Mouse (Mus musculus): ENCODE data around the gene Lima1. TPM values are rescaled to one million over a fixed set of nuclear protein-coding genes. Genes with fewer than 3 reads are reported as not detected.
A peak's percentile ranks its signal among the peaks of the same experiment; 100 is the strongest.
"Not testable (repeated sequence)": the region's sequence is repeated elsewhere in the genome, so short reads cannot be mapped to it uniquely, and the experiment has no call there.

The Lima1 gene
- polyA plus RNA-seq, 1 experiment from 2014 or later = 30.9 TPM

DNA sequence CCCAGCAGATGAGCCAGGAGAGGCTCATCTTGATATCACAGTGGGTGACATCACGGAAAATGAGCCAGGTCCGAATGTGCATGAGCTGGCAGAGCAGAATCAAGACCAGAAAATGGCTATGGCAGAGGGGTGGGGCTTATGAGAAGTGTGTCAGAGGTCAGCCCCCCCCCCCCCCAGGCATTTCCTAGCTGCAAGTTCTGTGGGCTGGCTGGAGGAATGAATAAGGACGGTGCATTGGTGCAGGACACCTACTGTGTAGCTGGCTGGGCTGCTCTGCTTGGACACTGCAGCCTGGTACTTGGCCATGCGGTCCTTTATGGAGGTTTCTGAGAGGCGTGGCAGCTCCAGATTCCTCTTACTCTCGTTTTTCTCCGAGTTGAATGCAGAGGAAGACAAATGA is 69.1 kb downstream of the Lima1 start:
- DNase-seq (ENCODE audit: low spot score) = no peak

- no peak for DNase-seq (ENCODE audit: low spot score)
Observed at GRCm38 (mm10) chr15:99805673-99806072, 69.6 kb downstream of the Lima1 start.

- DNase-seq (ENCODE audit: low spot score) = peak; percentile 32
Observed at GRCm38 (mm10) chr15:99803186-99803644, 72.0 kb downstream of the Lima1 start.

DNA sequence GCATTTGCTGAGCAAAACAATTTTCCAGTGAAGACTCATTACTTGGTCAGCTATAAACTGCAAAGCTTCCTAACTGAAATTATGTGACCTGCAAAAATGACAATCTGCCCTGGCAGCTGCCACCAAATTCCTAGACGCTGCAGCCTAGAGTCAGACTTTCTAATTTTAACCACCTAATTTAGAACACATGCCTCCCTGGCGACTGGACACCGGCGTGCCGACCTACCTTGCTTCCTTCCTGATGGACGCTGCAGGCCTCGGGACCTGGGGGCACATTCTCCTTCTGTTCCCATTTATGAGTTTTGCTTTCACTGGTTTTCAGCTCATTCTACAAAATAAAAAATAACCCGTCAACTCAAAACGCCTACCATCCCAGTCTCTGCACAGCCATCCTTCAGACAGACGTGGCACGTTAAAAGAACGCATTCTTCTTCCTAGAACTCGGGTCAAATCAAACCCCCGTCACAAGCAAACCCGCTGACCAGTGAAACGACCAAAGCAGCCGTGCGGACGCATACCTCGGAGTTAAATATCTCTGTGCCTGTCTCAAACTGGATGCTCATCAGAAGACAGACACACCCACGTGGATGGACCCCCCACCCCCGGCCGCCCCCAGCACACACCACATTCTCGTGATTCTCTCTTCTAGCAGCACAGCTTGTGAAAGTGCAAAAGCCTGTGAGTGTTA is 73.2 kb downstream of the Lima1 start:
- no peak for DNase-seq (ENCODE audit: low spot score)

GRCm38 (mm10) chr15:99799706-99800105 is 75.5 kb downstream of the Lima1 start:
- no peak for DNase-seq (ENCODE audit: low spot score)

DNA sequence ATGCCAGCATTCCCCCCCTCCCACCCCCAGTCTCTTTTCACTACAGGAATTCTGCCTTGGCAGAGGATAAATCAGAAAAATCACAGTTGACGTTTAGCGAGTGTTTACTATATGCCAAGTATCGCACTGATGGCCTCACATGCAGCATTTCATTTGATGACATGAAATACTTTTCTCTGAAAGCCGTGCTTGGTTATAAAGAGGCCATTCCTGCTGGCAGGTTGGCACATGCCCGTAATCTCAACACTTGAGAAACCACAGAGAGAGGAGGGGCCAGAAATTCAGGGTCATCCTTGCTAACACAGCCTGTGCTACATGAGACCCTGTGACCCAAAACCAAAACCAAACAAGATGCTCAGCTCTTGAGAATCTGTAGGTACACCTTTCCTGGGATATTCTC is 77.4 kb downstream of the Lima1 start:
- no peak for DNase-seq (ENCODE audit: low spot score)

GRCm38 (mm10) chr15:99796735-99797134 is 78.5 kb downstream of the Lima1 start:
- no peak for DNase-seq (ENCODE audit: low spot score)

DNA sequence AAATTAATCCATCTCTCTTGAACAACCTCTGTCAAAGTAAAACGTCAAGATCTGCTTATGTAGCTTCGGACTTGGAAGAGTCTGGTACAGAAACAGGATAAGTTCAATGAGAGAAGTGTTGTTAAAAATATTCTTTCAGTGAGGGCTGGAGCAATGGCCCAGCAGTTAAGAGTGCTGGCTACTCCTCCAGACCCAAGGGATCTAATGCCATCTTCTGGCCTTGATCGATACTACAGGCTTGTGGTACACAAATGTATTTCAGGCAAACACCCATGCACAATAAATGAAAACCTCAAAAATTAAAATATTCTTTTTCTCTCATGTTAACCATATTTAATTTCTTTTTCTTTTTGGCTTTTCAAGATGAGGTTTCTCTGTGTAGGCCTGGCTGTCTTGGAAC is 79.2 kb downstream of the Lima1 start:
- no peak for DNase-seq (ENCODE audit: low spot score)

- DNase-seq (ENCODE audit: low spot score) = no peak
Observed at GRCm38 (mm10) chr15:99792221-99792815, 82.9 kb downstream of the Lima1 start.

DNA sequence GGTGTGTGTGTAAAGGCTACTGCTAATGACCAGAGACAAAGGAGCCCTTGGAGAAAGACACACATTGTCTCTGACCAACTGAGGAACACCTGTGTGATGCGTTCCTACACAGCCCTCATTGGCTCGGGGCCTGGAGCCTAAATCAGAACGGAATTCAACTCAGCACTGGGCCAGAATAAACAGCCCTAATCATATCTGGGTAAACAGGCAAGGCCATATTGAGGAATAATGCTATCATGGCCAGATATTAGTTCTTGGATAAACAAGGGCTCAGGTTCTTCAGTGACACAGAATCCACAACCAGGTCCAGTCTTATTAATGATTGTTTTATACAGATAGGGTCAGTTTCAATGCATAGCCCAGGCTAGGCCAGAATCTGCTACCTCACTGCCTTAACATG is 84.3 kb downstream of the Lima1 start:
- no peak for DNase-seq (ENCODE audit: low spot score)

GRCm38 (mm10) chr15:99790464-99790863 is 84.8 kb downstream of the Lima1 start:
- DNase-seq (ENCODE audit: low spot score) = no peak

DNA sequence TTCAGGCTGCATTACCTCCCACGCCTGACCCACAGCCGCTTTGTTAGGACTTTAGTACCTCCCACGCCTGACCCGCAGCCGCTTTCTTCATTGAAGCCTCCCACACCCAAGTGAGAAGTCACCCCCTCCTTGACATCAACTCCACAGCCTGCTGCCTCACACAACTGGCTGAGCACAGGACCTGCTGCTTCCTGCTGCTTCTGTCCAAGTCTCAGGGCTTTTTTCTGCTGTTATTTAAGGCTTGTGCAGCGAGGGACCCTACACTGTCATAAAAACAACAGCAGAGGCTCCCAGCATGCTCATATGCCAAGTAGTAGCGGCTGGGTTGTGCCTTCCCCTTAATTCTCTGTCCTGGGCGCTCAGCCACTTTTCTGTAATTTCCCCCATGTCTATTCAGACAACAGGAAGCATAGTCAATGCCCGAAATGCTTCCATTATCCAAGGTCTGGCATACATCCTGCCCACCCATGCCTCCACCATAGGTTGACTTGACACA is 87.6 kb downstream of the Lima1 start:
- DNase-seq (ENCODE audit: low spot score) = no peak

DNA sequence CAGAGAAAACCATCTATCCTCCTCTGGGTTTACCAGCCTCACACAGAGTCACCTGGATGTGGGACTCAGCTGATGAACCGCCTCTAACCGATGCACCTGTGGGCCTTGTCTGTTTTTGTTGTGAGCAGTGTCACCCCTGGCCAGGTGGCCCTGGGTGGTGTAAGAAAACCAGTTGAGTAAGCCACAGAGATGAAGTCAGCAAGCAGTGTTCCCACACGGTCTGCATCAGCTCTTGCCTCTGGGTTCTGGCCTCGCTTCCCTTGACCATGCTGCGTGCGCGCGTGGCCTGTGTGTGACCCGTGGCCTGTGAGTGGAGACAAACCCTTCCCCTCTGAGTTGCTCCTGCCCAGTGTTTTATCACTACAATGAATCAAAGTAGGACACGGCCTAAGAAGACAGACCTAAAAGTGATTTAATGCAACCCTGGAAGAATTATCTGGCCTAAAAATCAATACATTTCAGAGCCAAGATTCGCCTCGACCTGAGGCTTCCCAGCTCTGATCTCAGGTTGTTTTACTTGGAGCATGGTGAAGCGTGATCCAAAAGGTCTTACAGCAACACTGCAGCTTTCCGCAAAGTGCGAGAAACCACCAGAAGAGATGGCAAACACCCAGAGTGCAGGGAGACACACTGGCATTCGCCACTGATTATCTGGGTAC is 96.5 kb downstream of the Lima1 start:
- no peak for DNase-seq (ENCODE audit: low spot score)

DNA sequence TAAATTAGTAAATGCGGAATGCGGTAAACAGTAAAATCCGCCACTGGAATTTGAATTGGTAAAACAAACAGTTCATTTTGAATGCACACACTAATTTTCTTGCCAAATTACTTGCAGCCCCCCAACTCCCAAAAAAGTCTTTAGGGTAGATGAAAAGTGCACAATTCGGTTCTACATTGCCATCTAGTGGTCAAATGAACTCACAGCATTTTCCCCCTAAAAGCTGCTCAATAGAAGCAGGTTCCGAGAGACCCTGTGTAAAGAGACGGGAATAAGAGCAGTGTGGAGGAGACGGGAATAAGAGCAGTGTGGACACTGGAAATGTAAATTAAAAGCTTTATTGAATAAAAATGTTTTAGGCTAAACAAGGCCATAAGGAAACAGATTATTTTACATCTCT is 97.1 kb downstream of the Lima1 start:
- peak; percentile 68 for DNase-seq (ENCODE audit: low spot score)

GRCm38 (mm10) chr15:99772925-99773324 is 102.3 kb downstream of the Lima1 start:
- DNase-seq (ENCODE audit: low spot score) = no peak

GRCm38 (mm10) chr15:99772881-99772924 is 102.6 kb downstream of the Lima1 start, which contains the start of gene Cers5:
Cers5 (minus strand) TSS chr15:99772885.
- not testable (repeated sequence) for DNase-seq (ENCODE audit: low spot score)

- DNase-seq (ENCODE audit: low spot score) = peak; percentile 81
Observed at GRCm38 (mm10) chr15:99772277-99772880, 102.9 kb downstream of the Lima1 start.

GRCm38 (mm10) chr15:99771601-99772276 is 103.5 kb downstream of the Lima1 start:
- peak; percentile 53 for DNase-seq (ENCODE audit: low spot score)

DNA sequence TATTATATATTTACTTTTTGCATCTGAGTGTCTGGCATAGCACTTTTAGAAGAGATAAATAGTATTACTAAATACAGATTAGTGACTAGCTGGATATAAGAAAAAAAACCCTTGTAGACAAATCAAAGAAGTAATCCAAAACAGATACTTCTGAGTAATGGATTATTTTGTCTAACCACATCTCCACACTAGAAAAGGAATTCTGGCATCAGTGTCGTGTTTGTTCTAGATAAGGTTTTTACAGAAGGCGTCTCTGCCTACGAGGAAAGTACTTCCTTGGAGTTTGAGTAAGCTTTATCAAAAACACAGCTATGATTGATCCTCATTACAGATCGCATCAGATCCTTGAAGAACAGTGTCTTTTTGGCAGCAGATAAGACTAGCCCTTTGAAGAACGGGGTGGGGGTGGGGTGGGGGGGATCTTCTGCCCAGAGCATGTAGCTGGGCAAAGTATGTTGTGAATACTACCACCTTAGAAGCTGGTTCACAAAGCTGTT is 104.2 kb downstream of the Lima1 start:
- no peak for DNase-seq (ENCODE audit: low spot score)

- no peak for DNase-seq (ENCODE audit: low spot score)
Observed at GRCm38 (mm10) chr15:99768761-99769160, 106.5 kb downstream of the Lima1 start.

- DNase-seq (ENCODE audit: low spot score) = no peak
Observed at GRCm38 (mm10) chr15:99767467-99767866, 107.8 kb downstream of the Lima1 start.

GRCm38 (mm10) chr15:99754204-99754603 is 121.1 kb downstream of the Lima1 start:
- DNase-seq (ENCODE audit: low spot score) = no peak

Data from thymus, postnatal 0 days (tissue).